Mouse (Mus musculus) ZHBTc4 (cell line): ENCODE data around the gene Qdpr.

ENCODE experiments used
- DNase-seq: peaks from one replicate; pipeline ENCODE4 v3.0.0-alpha.2; 2011; ENCODE audit warnings: low read depth, low spot score

The Qdpr gene

DNA sequence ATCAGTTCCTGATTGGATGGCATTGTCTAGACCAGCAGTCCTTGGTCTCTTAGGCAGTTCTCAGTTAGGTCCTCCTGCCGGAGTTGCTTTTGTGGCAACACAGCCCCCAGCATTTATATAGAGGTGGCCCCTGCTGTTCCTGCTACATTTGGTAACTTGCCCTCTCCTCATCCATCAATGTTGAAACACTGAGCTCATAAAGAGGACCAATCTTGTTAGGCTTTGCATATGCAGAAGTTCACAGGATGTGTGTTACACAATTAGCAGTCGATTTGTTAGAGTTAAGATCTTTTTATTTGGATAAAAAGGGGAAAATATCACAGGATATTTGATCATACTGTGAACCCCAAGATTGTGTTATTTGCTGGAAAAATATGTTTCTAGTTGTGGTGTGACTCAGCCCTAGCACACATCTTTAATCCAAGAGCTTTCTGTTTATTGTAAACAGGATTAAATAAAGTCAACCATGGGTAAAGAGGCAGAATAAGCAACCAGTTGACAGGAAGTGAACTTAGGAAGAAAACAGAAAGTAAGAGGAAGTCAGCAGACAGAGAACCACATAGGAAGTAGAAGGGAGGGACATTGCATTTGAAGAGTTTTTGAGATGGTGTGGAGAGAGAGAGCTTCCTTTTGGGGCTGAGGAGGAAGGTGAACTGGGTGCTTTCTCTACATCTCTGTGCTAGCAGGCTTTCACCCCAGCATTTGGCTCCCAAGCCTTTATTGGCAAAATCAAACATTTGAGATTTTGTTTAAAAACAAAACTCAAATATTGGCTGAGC, 65.8 kb downstream of the Qdpr start:
- no peak for DNase-seq
